Mouse (Mus musculus): ENCODE measurements around the gene Fezf2. TPM values are rescaled to one million over a fixed set of nuclear protein-coding genes. Genes with fewer than 3 reads are reported as not detected.

Gene Fezf2
- polyA plus RNA-seq (2014; fragmentation: Nextera tagmentation; extraction: Ambion mirVana): 0.51 TPM in 1 of 2 replicates, not detected in the other

DNA sequence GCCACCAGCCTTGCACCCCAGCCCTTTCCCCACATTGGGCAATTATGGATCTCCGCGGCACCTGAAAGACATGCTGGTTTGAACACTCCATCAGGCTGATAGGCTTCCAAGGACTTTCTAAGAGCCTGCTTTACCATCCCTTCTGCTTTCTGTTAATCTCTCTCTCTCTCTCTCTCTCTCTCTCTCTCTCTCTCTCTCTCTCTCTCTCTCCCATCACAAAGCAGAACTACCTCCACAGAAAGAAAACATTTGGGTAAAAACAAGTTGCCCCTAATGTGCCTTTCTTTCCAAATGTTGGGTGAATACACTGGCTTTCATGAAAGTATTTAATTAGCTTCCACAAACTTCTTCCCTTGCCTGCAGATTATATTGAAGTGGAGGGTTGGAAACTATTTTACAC is at the start of gene Fezf2:
Fezf2 (minus strand) TSS at position 101 of the 400 bp plus-strand sequence.
- Histone ChIP-seq H3K27me3 (replicated peaks; ENCODE audit: control insufficient read depth, insufficient read depth, low read length) (peaks cover 100% of the 10 kb centered on the region), H3K4me1 (ENCODE audit: control insufficient read depth, insufficient read depth, low read length) (no peaks in the 10 kb centered on the region), H3K9ac (ENCODE audit: low read depth, low read length) (no peak within 1 kb of the TSS), H3K4me3 (ENCODE audit: low read depth, low read length) (peak within 1 kb of the TSS; percentile 23; the same call in 1 of the 2 replicates), H3K9me3 (ENCODE audit: control insufficient read depth, low read length) (no peaks in the 10 kb centered on the region), H3K36me3 (ENCODE audit: control insufficient read depth, insufficient read depth, low read length) (no peaks in the 10 kb centered on the region), H3K27ac (replicated peaks; ENCODE audit: low read depth, low read length) (no peak within 1 kb of the TSS), H3K4me2 (ENCODE audit: low read depth, low read length) (peak within 1 kb of the TSS; percentile 45; the same call in 1 of the 2 replicates)
- ATAC-seq (ENCODE audit: low read depth): no peak
- no peak for DNase-seq (ENCODE audit: low spot score)
- WGBS: 3% methylated on average over 2 of the region's 2 CpGs

DNA sequence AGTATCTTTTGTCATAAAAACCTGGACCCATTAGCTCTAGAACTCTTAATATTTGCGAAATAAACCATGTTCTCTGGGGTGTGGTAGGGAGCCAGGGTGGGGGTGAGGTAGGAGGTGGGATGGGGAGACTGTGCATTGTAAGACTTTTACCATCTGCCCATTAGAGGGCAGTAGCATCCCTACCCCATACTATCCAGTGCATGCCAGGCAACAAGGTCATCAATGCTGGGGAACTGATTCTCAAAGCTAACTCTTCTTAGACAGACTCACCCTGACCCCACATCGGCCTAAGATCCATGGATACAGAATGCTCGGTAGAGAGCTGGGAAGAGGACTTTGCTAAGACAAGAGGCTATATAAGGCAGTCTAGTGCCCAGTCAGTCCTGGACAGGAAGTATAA is 49.6 kb upstream of the Fezf2 start:
- ATAC-seq (ENCODE audit: low read depth) (no peak), DNase-seq (ENCODE audit: low spot score) (no peak)
- H3K4me1 ChIP-seq (ENCODE audit: control insufficient read depth, insufficient read depth, low read length): peaks cover 7% of the 10 kb centered on the region; the same call in 1 of the 2 replicates
- H3K27me3 ChIP-seq (replicated peaks; ENCODE audit: control insufficient read depth, insufficient read depth, low read length): no peaks in the 10 kb centered on the region; the same call in 1 of the 2 replicates
- no peak overlapping the region for H3K4me3 ChIP-seq (ENCODE audit: low read depth, low read length)
- H3K27ac ChIP-seq (replicated peaks; ENCODE audit: low read depth, low read length): no peak overlapping the region
- H3K36me3 ChIP-seq (ENCODE audit: control insufficient read depth, insufficient read depth, low read length): no peaks in the 10 kb centered on the region
- no peak overlapping the region for H3K4me2 ChIP-seq (ENCODE audit: low read depth, low read length)
- no peaks in the 10 kb centered on the region for H3K9me3 ChIP-seq (ENCODE audit: control insufficient read depth, low read length)
- WGBS: 67% methylated on average over 3 of the region's 3 CpGs
- H3K9ac ChIP-seq (ENCODE audit: low read depth, low read length): no peak overlapping the region

DNA sequence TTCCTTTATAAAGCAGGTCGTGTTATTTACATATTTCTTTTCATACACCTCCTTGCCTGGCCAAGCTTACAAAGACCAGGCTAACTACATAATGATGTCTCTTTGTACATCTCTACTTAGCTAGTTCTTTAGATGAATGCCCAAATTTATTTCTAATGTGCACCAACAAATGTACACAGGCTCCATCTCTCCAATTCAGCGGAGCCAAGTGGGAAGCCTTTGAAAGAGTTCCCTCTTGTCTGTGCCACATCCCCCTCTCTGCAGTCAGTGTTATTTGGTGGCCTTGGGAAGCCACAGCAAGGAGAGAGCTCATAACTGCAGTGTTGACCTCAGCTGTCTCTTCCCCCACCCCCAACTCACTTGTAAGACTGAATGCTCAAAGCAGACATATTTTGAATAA is 46.3 kb upstream of the Fezf2 start:
- no peak for ATAC-seq (ENCODE audit: low read depth)

DNA sequence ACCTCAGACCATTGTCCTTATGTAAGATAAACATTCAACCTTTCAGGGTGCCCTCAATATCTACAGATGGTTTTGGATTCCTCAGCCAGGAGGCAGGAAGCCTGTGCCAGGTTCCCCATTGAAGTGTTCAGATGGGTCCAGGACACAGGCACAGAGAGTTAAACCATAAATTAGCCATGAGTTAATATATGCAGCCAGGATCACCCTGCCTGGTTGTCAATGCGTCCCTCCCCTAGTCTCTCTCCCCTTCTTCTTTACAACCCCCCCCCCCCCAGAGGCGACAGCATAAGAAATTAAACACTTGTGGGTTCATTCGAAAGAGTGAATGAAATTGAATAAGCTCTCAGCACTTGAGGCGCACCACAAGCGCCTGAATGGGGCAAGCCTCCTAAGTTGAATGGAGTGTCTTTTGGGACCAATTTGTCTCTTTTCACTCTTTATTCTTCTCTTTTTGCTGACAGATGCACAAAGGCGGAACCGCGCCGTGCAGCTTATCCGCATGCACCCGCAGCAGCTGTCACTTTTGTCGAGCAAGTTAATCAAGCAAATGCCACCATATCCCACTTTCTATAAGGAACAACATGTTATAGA is 45.4 kb upstream of the Fezf2 start:
- peak; percentile 31; the same call in 1 of the 2 replicates for ATAC-seq (ENCODE audit: low read depth)
- H3K9me3 ChIP-seq (ENCODE audit: control insufficient read depth, low read length): no peaks in the 10 kb centered on the region
- H3K9ac ChIP-seq (ENCODE audit: low read depth, low read length): no peak overlapping the region
- 37% methylated on average over 12 of the region's 12 CpGs for WGBS
- no peak overlapping the region for H3K27ac ChIP-seq (replicated peaks; ENCODE audit: low read depth, low read length)
- H3K4me1 ChIP-seq (ENCODE audit: control insufficient read depth, insufficient read depth, low read length): peaks cover 9% of the 10 kb centered on the region; the same call in 1 of the 2 replicates
- H3K36me3 ChIP-seq (ENCODE audit: control insufficient read depth, insufficient read depth, low read length): no peaks in the 10 kb centered on the region
- H3K27me3 ChIP-seq (replicated peaks; ENCODE audit: control insufficient read depth, insufficient read depth, low read length): peaks cover 5% of the 10 kb centered on the region; the same call in 1 of the 2 replicates
- H3K4me2 ChIP-seq (ENCODE audit: low read depth, low read length): no peak overlapping the region
- DNase-seq (ENCODE audit: low spot score): peak; percentile 70
- no peak overlapping the region for H3K4me3 ChIP-seq (ENCODE audit: low read depth, low read length)

More for the DNA sequence above, 46.3 kb upstream of the Fezf2 start:
- no peaks in the 10 kb centered on the region for H3K36me3 ChIP-seq (ENCODE audit: control insufficient read depth, insufficient read depth, low read length)
- H3K9me3 ChIP-seq (ENCODE audit: control insufficient read depth, low read length): no peaks in the 10 kb centered on the region
- no peak overlapping the region for H3K27ac ChIP-seq (replicated peaks; ENCODE audit: low read depth, low read length)
- H3K4me2 ChIP-seq (ENCODE audit: low read depth, low read length): no peak overlapping the region
- no peak overlapping the region for H3K9ac ChIP-seq (ENCODE audit: low read depth, low read length)
- peaks cover 9% of the 10 kb centered on the region; the same call in 1 of the 2 replicates for H3K4me1 ChIP-seq (ENCODE audit: control insufficient read depth, insufficient read depth, low read length)
- no peak overlapping the region for H3K4me3 ChIP-seq (ENCODE audit: low read depth, low read length)
- no peak for DNase-seq (ENCODE audit: low spot score)
- WGBS: 68% methylated on average over 2 of the region's 2 CpGs
- H3K27me3 ChIP-seq (replicated peaks; ENCODE audit: control insufficient read depth, insufficient read depth, low read length): peaks cover 4% of the 10 kb centered on the region; the same call in 1 of the 2 replicates

DNA sequence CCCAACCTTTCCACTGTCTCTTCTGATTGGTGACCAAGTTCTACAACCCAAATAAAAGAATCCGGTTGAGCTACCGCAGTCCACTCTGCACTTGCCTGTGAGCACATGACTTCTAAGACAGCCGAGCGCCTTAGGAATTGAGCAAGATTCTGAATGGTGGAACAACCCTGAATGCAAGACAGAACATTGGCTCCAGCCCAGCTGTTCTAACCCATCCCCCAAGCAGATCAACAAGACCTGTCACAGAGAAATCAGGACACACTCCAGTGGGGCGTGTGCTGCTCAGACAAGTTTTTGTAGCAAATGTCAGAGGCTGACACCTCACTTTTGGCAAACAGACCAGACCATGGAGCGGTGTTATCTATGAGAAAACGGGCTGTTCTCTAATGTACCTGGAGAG is 43.2 kb upstream of the Fezf2 start:
- H3K9ac ChIP-seq (ENCODE audit: low read depth, low read length): no peak overlapping the region
- no peaks in the 10 kb centered on the region for H3K36me3 ChIP-seq (ENCODE audit: control insufficient read depth, insufficient read depth, low read length)
- H3K9me3 ChIP-seq (ENCODE audit: control insufficient read depth, low read length): no peaks in the 10 kb centered on the region
- no peak overlapping the region for H3K4me2 ChIP-seq (ENCODE audit: low read depth, low read length)
- H3K4me1 ChIP-seq (ENCODE audit: control insufficient read depth, insufficient read depth, low read length): peaks cover 9% of the 10 kb centered on the region; the same call in 1 of the 2 replicates
- H3K27me3 ChIP-seq (replicated peaks; ENCODE audit: control insufficient read depth, insufficient read depth, low read length): peaks cover 17% of the 10 kb centered on the region
- WGBS: 61% methylated on average over 7 of the region's 7 CpGs
- peak; percentile 9; the same call in 1 of the 2 replicates for ATAC-seq (ENCODE audit: low read depth)
- DNase-seq (ENCODE audit: low spot score): peak; percentile 81
- no peak overlapping the region for H3K4me3 ChIP-seq (ENCODE audit: low read depth, low read length)
- H3K27ac ChIP-seq (replicated peaks; ENCODE audit: low read depth, low read length): no peak overlapping the region

DNA sequence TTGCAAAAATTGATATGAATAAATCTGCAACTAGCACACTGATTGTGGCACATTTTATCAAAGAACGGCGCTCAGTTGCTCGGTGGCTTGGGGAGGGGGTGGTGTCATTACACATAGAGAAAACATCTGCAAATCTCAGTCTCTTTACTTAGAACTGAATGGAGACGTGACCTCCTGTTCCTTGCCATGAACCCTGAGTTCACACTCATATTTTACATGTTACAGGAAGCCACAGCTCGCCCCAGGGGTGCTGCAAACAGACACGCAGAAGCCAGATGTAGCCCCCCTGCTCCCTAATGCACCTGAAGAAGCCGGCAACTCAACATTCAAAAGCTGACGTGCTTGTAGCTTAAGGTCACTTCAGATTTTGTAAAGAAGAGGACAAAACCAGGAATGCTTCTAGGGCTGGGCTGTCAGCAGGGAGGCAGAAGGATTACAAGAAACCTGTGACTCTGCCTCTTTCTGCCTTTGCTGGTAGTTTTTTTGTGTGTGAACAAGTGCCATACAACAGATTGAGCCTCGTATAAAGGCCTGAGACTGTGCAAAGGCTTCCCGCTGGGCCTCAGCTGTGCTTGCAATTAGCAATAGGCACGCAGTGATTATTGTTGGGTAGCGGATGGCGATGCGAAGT is 40.9 kb upstream of the Fezf2 start:
- peaks cover 17% of the 10 kb centered on the region for H3K27me3 ChIP-seq (replicated peaks; ENCODE audit: control insufficient read depth, insufficient read depth, low read length)
- peaks cover 9% of the 10 kb centered on the region; the same call in 1 of the 2 replicates for H3K4me1 ChIP-seq (ENCODE audit: control insufficient read depth, insufficient read depth, low read length)
- WGBS: 18% methylated on average over 14 of the region's 14 CpGs
- ATAC-seq (ENCODE audit: low read depth): peak; percentile 45; the same call in 1 of the 2 replicates
- H3K4me3 ChIP-seq (ENCODE audit: low read depth, low read length): no peak overlapping the region
- no peak overlapping the region for H3K27ac ChIP-seq (replicated peaks; ENCODE audit: low read depth, low read length)
- no peaks in the 10 kb centered on the region for H3K9me3 ChIP-seq (ENCODE audit: control insufficient read depth, low read length)
- H3K36me3 ChIP-seq (ENCODE audit: control insufficient read depth, insufficient read depth, low read length): no peaks in the 10 kb centered on the region
- H3K4me2 ChIP-seq (ENCODE audit: low read depth, low read length): no peak overlapping the region
- peak; percentile 74 for DNase-seq (ENCODE audit: low spot score)
- no peak overlapping the region for H3K9ac ChIP-seq (ENCODE audit: low read depth, low read length)

DNA sequence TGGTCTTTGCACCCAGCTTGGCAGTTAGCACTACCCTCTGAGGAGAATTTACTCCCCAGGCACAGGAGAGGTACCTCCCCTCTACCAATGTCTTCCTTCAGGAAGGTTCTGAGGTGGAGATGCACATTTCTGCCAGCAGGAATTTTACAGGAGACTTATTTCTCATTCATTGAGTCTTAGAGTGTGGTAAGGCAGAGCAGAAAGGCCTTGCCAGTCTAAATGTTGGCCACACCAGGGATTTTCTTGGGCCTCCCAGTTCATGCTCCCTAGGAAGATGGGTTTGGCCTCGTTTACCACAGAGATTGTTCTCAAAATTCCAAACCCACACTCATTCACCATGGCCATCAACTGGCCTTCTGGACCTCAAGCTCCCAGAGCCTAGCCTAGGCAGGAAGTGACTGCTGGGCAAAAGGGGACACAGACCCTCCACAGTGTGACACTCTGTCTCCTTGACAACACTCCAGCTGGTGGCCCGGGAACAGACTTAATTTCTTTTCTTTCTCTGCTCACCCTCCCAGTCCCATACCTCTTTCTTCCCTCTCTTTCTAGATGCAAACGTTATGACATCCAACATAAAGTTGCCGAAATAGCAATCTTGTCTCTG is 40.3 kb upstream of the Fezf2 start:
- DNase-seq (ENCODE audit: low spot score) (no peak), ATAC-seq (ENCODE audit: low read depth) (no peak; the same call in 1 of the 2 replicates)
- Histone ChIP-seq H3K36me3 (ENCODE audit: control insufficient read depth, insufficient read depth, low read length) (no peaks in the 10 kb centered on the region), H3K4me3 (ENCODE audit: low read depth, low read length) (no peak overlapping the region), H3K4me1 (ENCODE audit: control insufficient read depth, insufficient read depth, low read length) (peaks cover 8% of the 10 kb centered on the region; the same call in 1 of the 2 replicates), H3K4me2 (ENCODE audit: low read depth, low read length) (no peak overlapping the region), H3K27ac (replicated peaks; ENCODE audit: low read depth, low read length) (no peak overlapping the region), H3K9me3 (ENCODE audit: control insufficient read depth, low read length) (no peaks in the 10 kb centered on the region), H3K9ac (ENCODE audit: low read depth, low read length) (no peak overlapping the region), H3K27me3 (replicated peaks; ENCODE audit: control insufficient read depth, insufficient read depth, low read length) (peaks cover 17% of the 10 kb centered on the region)
- 22% methylated on average over 4 of the region's 4 CpGs for WGBS

DNA sequence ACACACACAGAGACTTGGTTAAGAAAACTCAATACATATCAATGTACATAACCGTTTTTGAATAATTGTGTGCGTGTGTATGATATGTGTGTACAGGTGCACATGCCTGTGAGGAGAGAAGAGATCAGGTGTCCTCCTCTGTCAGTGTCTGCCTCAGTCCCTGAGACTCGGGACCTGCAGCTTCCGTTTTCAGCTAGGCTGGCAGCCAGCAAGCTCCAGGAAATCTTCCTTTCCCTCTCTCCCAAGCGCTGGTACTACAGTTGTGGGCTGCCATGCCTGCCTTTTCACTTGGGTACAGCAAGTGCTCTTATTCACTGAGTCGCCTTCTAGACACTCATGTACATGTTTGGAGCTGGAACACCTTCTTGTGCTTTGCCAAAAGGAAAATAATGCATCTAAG is 39.2 kb upstream of the Fezf2 start:
- H3K4me2 ChIP-seq (ENCODE audit: low read depth, low read length): no peak overlapping the region
- WGBS: 56% methylated on average over 6 of the region's 6 CpGs
- H3K9ac ChIP-seq (ENCODE audit: low read depth, low read length): no peak overlapping the region
- H3K4me3 ChIP-seq (ENCODE audit: low read depth, low read length): no peak overlapping the region
- no peaks in the 10 kb centered on the region for H3K36me3 ChIP-seq (ENCODE audit: control insufficient read depth, insufficient read depth, low read length)
- ATAC-seq (ENCODE audit: low read depth): no peak
- no peaks in the 10 kb centered on the region for H3K9me3 ChIP-seq (ENCODE audit: control insufficient read depth, low read length)
- no peaks in the 10 kb centered on the region for H3K4me1 ChIP-seq (ENCODE audit: control insufficient read depth, insufficient read depth, low read length)
- peaks cover 17% of the 10 kb centered on the region for H3K27me3 ChIP-seq (replicated peaks; ENCODE audit: control insufficient read depth, insufficient read depth, low read length)
- no peak overlapping the region for H3K27ac ChIP-seq (replicated peaks; ENCODE audit: low read depth, low read length)
- no peak for DNase-seq (ENCODE audit: low spot score)
